Mouse (Mus musculus) erythroblast, embryonic 14.5 days (primary cell): ENCODE results near the gene Stxbp5l.

Source experiments
- GATA1 ChIP-seq: IDR thresholded peaks from 2 replicates; pipeline ENCODE4 v1.6.1; 2012; ENCODE audit warnings: low read length, inconsistent platforms, mixed read lengths
- TAL1 ChIP-seq: IDR thresholded peaks from 3 replicates; pipeline ENCODE4 v1.6.1; 2012; ENCODE audit warnings: low read length, inconsistent platforms, mixed read lengths

DNA sequence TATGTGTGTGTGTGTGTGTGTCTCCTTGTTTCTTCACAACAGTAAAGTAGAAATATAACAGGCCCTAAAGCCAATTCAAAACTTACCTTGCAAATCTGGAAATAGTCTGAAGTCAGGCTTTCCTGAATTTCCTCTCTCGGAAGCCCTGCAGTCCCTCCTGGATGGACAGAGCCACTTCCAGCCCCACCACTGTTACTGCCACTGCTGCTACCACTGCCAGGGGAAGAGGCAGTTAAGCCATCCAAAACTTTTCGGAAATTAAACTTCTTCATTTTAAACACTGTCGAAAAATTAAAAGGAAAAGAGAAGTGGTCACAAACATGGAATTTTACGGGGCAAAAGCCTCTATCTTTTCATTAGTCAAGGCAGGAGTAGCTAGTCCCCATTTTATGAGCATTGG is 1.3 kb downstream of the Stxbp5l start:
- no peak for TF ChIP-seq GATA1
- no peak for TF ChIP-seq TAL1
